Mouse (Mus musculus): ENCODE measurements at regions not wholly inside any gene's neighbourhood (a gene's known extent, or its start where the extent isn't known, plus 50 kb on each side); places are given as distances from the start of the nearest gene placed in this dataset.
A peak's percentile ranks its signal among the peaks of the same experiment; 100 is the strongest.

DNA sequence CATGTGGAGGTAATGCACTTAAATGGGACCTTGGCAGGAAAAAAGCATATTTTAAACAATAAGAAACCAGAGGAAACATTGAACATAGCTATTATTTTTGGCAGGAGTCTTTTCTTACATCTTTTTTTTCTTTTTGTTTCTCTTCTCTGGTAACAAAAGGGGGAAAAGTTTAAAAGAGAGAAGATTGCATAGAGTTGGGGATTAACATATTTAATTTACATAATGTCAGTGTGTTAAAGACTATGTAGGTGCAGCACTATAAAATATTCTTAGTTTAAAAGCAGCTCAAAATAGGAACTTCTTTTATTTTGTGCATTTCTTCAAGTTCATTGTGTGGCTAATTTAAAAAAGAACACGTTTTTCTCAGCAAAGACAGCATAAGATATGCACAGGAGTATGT lies 1087.5 kb downstream of the Cdh11 start:
- DNase-seq: no peak

DNA sequence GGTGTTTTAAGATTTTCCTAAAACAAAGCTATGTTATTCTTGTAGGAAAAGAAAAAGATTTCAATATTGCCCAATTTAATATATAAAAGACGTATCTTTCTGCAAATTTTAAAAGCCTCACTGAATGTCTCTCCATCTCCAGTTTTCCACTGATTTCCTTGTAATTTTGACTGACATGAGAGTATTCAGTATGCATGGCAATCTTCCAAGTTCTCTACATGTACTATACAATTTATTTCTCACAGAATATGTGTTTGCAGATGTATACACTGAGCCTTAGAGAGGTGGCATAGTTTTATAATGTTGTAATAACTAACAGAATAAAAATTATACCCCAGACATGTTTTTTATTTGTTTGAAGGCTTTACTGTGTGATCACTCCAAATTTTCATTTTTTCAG lies 1094.5 kb downstream of the Cdh11 start:
- DNase-seq: no peak

GRCm38 (mm10) chr8:101668921-101669320 lies 1116.5 kb downstream of the Cdh11 start:
- DNase-seq: no peak

DNA sequence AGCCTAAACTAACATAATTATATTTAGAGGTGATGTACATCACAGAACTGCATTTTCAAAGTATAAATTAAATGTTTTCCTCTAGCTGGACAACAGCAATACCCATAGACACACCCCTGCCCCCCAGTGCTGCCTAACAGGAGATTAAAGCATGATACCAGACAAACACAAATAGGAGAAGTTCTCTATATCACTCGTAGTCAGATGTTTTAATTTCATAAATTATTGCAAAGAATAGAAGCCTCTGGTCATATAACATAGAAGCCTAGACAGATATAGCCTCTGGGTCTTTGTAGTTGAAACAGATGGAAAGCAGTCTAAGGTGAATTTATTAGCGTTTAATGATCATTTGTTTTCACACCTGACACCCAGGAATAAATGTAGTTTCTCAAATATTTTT lies 1122.6 kb downstream of the Cdh11 start:
- DNase-seq: no peak

DNA sequence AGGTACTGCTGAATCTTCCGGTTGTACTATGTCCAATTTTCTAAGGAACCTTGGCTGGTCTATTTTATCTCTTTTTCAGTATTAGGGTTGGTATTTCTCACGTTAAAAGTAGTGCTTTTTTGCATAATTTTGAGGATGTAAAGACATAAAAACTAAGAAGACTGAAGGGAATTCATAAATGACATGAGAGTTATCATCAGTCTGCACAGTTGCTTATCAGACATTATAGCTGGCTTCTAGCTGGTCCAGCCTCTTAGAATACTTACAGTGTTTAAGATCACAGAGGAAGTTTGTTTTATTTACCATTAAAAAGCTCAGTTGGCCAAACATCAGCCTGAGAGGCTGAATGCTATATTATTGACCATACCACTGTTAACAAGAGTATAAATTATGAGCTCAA lies 1130.2 kb downstream of the Cdh11 start:
- DNase-seq: no peak

- peak; percentile 2 for DNase-seq
These were observed 1156.6 kb downstream of the Cdh11 start for GRCm38 (mm10) chr8:101628816-101629215.

GRCm38 (mm10) chr8:101621941-101622340 lies 1163.5 kb downstream of the Cdh11 start:
- DNase-seq: no peak

DNA sequence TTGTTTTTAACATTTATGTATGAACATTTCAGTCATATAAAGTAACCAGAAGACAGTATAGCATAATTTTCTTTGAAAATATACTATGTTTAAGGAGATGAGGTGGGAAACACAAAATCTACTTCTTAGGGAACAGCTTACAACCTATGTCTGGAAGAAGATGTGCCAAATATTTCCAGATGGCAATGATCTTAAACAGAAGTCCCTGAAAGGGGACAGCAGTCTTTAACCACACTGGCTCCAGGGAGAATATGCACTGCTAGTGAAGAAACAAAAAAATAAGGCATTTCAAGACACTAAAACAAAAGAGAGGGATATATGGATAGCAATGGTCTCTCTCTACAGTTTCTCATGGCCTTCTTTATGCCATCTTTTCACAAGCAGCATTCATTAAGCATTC lies 1194.3 kb downstream of the Cdh11 start:
- no peak for DNase-seq

- no peak for DNase-seq
These were observed 1194.8 kb downstream of the Cdh11 start for GRCm38 (mm10) chr8:101590639-101591038.

GRCm38 (mm10) chr8:101564447-101564846 lies 1221.0 kb downstream of the Cdh11 start:
- no peak for DNase-seq

DNA sequence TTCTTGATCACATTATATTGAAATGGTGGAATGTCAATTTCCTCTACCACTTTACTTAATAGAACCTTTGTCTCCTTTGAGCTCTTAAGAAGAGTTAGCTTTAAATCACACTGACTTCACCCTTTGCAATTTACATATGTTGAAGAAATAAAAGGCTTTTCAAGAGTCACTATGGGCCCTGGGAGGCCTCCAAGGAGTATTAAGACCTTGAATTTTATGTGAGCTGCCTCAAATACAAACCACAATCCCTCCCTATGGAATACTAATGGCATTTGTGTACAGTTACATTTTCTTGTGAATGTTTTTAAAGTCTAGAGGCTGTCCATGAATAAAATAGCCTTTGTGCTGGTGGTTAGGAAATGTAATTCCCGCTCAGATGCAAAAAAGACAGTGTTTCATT lies 1262.7 kb downstream of the Cdh11 start:
- DNase-seq: no peak

DNA sequence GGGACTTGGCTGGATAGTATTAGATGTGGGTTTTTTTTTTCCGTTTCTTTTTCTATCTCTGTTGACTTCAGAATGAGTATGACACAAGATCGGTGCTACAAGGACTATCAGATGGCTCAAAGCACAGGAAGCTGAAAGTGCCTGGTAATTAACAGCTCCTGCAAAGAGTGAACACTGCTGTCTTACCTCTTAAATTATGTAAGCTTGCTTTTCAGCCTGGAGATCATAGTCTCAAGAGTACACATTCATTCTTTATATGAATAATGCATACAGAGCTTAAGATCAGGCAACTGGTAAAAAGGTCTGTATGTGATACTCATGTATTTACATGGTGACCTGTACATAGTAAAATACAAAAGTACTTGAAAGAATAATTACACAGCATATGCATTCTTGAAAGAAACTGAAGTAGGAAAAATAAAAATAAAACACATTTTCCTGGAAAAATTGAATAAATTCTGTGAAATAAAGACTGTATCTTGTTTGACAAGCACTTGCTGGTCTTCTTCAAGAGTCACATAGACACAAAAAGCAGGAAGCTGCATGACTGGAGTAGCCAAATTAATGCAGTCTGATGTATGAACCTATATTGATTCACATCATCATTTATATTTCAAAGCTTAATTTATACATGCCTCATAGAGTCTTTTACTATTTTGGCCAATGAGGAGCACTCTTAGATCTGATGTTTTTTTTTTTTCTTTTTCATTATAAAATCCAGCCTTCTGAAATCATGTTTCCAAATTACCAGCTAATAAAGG lies 1306.7 kb downstream of the Cdh11 start:
- no peak for DNase-seq

- no peak for DNase-seq
These were observed 1319.1 kb downstream of the Cdh11 start for GRCm38 (mm10) chr8:101466363-101466762.

- DNase-seq: no peak
These were observed 1322.9 kb downstream of the Cdh11 start for GRCm38 (mm10) chr8:101462515-101462914.

- no peak for DNase-seq
These were observed 1340.7 kb downstream of the Cdh11 start for GRCm38 (mm10) chr8:101444730-101445129.

DNA sequence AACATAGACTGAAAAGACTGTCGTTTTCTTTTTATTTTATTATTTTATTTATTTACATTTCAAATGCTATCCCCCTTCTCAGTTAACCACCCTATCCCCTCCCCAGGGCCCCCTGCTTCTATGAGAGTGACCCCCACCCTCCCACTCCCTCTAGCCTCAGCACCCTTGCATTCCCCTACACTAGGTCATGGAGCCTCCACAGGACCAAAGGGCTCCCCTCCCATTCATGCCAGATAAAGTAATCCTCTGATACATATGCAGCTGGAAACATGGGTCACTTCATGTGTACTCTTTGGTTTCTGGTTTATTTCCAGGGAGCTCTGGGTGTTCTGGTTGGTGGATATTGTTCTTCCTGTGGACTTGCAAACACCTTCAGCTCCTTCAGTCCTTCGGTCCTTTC lies 1342.9 kb downstream of the Cdh11 start:
- no peak for DNase-seq

DNA sequence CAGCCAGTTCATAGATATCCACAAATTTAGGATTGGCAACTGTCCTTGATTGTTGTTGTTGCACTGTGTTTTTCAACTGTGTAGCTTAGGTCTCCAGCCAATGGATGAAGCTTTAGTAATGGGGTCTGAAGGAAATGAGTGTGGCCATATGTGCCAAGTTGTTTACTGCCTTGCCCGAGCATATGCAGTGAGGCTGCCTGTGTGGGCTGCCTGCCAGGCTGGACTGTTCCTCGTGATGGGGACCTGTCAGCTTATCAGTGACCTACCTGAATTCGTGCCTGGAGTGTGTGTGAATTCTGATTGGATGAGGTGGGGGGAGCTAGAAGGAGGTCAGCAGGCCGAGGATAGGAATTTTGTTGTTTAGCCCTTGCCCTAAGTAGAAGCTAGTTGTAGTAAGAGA lies 1349.8 kb downstream of the Cdh11 start:
- no peak for DNase-seq
